Mouse (Mus musculus): ENCODE results near the gene Sfrp2. TPM values are rescaled to one million over a fixed set of nuclear protein-coding genes. Genes with fewer than 3 reads are reported as not detected.

The Sfrp2 gene
- 0.17 TPM in 2 replicates for total RNA-seq (2012; rRNA removed)
- total RNA-seq (2014; rRNA removed) = 0.17 TPM in 1 of 2 replicates, not detected in the other
- 0.23 TPM in 1 of 2 replicates, not detected in the other for polyA plus RNA-seq (2012; ENCODE audit: insufficient read length, low read depth)

- no peaks in the 10 kb centered on the region for H3K79me2 ChIP-seq (replicated peaks; ENCODE audit: control insufficient read depth, extremely low read depth, insufficient read depth, poor library complexity, severe bottlenecking)
- dilution Hi-C loops (cut with MboI; ENCODE audit: extremely low pct_ligation_motif_present, extremely low pct_unique_long_range_greater_than_20kb, low sequenced_read_pairs) = no loop called here
- H3K4me3 ChIP-seq (replicated peaks in 1 of 3; ENCODE audit: low read depth in 2 of 3, low read length in 2 of 3, poor library complexity in 1 of 3) = peak within 1 kb of the TSS in 2 of 3 experiments; percentile 31 to 54
- no peak for DNase-seq (ENCODE audit: extremely low read depth)
- peaks cover 26% of the 10 kb centered on the region for H3K27me3 ChIP-seq (replicated peaks)
- H3K4me2 ChIP-seq (ENCODE audit: insufficient read depth, low read depth, poor library complexity, severe bottlenecking) = peak within 1 kb of the TSS; percentile 75
- no peak within 1 kb of the TSS for H3K9ac ChIP-seq (ENCODE audit: insufficient read depth, low read depth)
- H3K4me1 ChIP-seq (ENCODE audit: control insufficient read depth in 1 of 2, insufficient read depth in 2 of 2) = peaks cover 0 to 10% of the 10 kb centered on the region in 2 experiments; a peak in 2 of 4 replicates
- H3K9me3 ChIP-seq (replicated peaks; ENCODE audit: low read length) = no peaks in the 10 kb centered on the region
- TF ChIP-seq NRF1 (IDR thresholded peaks at IDR 0.05; ENCODE audit: low read depth, low read length) (peak; percentile 34; the same call in 1 of the 2 replicates), ZC3H11A (IDR thresholded peaks at IDR 0.05; ENCODE audit: low read depth, low read length) (no peak), UBTF (IDR thresholded peaks at IDR 0.05; ENCODE audit: low read depth, low read length) (peak; percentile 69; the same call in 1 of the 2 replicates)
- in situ Hi-C loops (cut with MboI; ENCODE audit: low pct_ligation_motif_present, low pct_unique_long_range_greater_than_20kb, low sequenced_read_pairs) = loop anchor here (25.0 kb wide), 1 partner anchor 479 kb away; no protein-coding TSS in a partner anchor
- H3K27ac ChIP-seq (ENCODE audit: insufficient read depth, low read depth) = no peak within 1 kb of the TSS
- H3K36me3 ChIP-seq (replicated peaks in 1 of 2; ENCODE audit: control insufficient read depth in 1 of 2, insufficient read depth in 1 of 2, low read length in 1 of 2) = no peaks in the 10 kb centered on the region
Measured at GRCm38 (mm10) chr3:83765871-83766725, at the start of gene Sfrp2. Sfrp2 (plus strand) TSS chr3:83766321.

- dilution Hi-C loops (cut with MboI; ENCODE audit: extremely low pct_ligation_motif_present, extremely low pct_unique_long_range_greater_than_20kb, low sequenced_read_pairs) = no loop called here
- H3K4me3 ChIP-seq (replicated peaks in 1 of 3; ENCODE audit: low read depth in 2 of 3, low read length in 2 of 3, poor library complexity in 1 of 3) = no peak overlapping the region
- no peak for DNase-seq (ENCODE audit: extremely low read depth)
- in situ Hi-C loops (cut with MboI; ENCODE audit: low pct_ligation_motif_present, low pct_unique_long_range_greater_than_20kb, low sequenced_read_pairs) = no loop called here
- H3K27me3 ChIP-seq (replicated peaks) = peaks cover under 1% of the 10 kb centered on the region
- H3K4me2 ChIP-seq (ENCODE audit: insufficient read depth, low read depth, poor library complexity, severe bottlenecking) = no peak overlapping the region
- H3K9me3 ChIP-seq (replicated peaks; ENCODE audit: low read length) = no peaks in the 10 kb centered on the region
- H3K4me1 ChIP-seq (ENCODE audit: control insufficient read depth in 1 of 2, insufficient read depth in 2 of 2) = peaks cover 2 to 6% of the 10 kb centered on the region in 2 experiments; a peak in 1 of 4 replicates
- H3K9ac ChIP-seq (ENCODE audit: insufficient read depth, low read depth) = no peak overlapping the region
- H3K36me3 ChIP-seq (replicated peaks in 1 of 2; ENCODE audit: control insufficient read depth in 1 of 2, insufficient read depth in 1 of 2, low read length in 1 of 2) = no peaks in the 10 kb centered on the region
- no peak overlapping the region for H3K27ac ChIP-seq (ENCODE audit: insufficient read depth, low read depth)
- TF ChIP-seq EP300 (IDR thresholded peaks at IDR 0.05; ENCODE audit: low read length) = no peak
- no peak for TF ChIP-seq GABPA (IDR thresholded peaks at IDR 0.05; ENCODE audit: insufficient replicate concordance, low read depth, low read length)
- no peak for TF ChIP-seq BHLHE40 (IDR thresholded peaks at IDR 0.05; ENCODE audit: low read depth, low read length)
- no peak for TF ChIP-seq ZMIZ1 (IDR thresholded peaks at IDR 0.05; ENCODE audit: low read depth, low read length)
- TF ChIP-seq NELFE (IDR thresholded peaks at IDR 0.05; ENCODE audit: low read depth, low read length) = no peak
- TF ChIP-seq NRF1 (IDR thresholded peaks at IDR 0.05; ENCODE audit: low read depth, low read length) = no peak
- H3K79me2 ChIP-seq (replicated peaks; ENCODE audit: control insufficient read depth, extremely low read depth, insufficient read depth, poor library complexity, severe bottlenecking) = no peaks in the 10 kb centered on the region
Measured at GRCm38 (mm10) chr3:83717643-83718231, 48.4 kb upstream of the Sfrp2 start.

GRCm38 (mm10) chr3:83718662-83719061 lies 47.5 kb upstream of the Sfrp2 start:
- H3K27me3 ChIP-seq (replicated peaks) = peaks cover 2% of the 10 kb centered on the region
- H3K79me2 ChIP-seq (replicated peaks; ENCODE audit: control insufficient read depth, extremely low read depth, insufficient read depth, poor library complexity, severe bottlenecking) = no peaks in the 10 kb centered on the region
- no peak overlapping the region for H3K4me3 ChIP-seq (replicated peaks in 1 of 3; ENCODE audit: low read depth in 2 of 3, low read length in 2 of 3, poor library complexity in 1 of 3)
- H3K9me3 ChIP-seq (replicated peaks; ENCODE audit: low read length) = no peaks in the 10 kb centered on the region
- H3K4me2 ChIP-seq (ENCODE audit: insufficient read depth, low read depth, poor library complexity, severe bottlenecking) = no peak overlapping the region
- DNase-seq (ENCODE audit: extremely low read depth) = no peak
- peaks cover 2 to 6% of the 10 kb centered on the region in 2 experiments; a peak in 1 of 4 replicates for H3K4me1 ChIP-seq (ENCODE audit: control insufficient read depth in 1 of 2, insufficient read depth in 2 of 2)
- no peak overlapping the region for H3K27ac ChIP-seq (ENCODE audit: insufficient read depth, low read depth)
- no peaks in the 10 kb centered on the region for H3K36me3 ChIP-seq (replicated peaks in 1 of 2; ENCODE audit: control insufficient read depth in 1 of 2, insufficient read depth in 1 of 2, low read length in 1 of 2)
- dilution Hi-C loops (cut with MboI; ENCODE audit: extremely low pct_ligation_motif_present, extremely low pct_unique_long_range_greater_than_20kb, low sequenced_read_pairs) = no loop called here
- no peak overlapping the region for H3K9ac ChIP-seq (ENCODE audit: insufficient read depth, low read depth)
- in situ Hi-C loops (cut with MboI; ENCODE audit: low pct_ligation_motif_present, low pct_unique_long_range_greater_than_20kb, low sequenced_read_pairs) = no loop called here
- TF ChIP-seq UBTF (IDR thresholded peaks at IDR 0.05; ENCODE audit: low read depth, low read length) (no peak), MEF2A (IDR thresholded peaks at IDR 0.05; ENCODE audit: borderline replicate concordance, low read depth, low read length) (no peak)
